Mouse (Mus musculus) testis, postnatal 10 days (tissue): ENCODE results near the gene Fam161b.

Experiments
- DNase-seq: peaks from one replicate; pipeline ENCODE4 v3.0.0; 2021; ENCODE audit warnings: low spot score

Gene Fam161b

GRCm38 (mm10) chr12:84361555-84362489 is at the start of gene Fam161b, which contains the start of gene Coq6:
Fam161b (minus strand) TSS chr12:84361833.
Coq6 (plus strand) TSS chr12:84361657.
- DNase-seq = peak; percentile 92

GRCm38 (mm10) chr12:84408819-84409507 is 47.3 kb upstream of the Fam161b start, which contains the start of the genes Entpd5 and Bbof1:
Entpd5 (minus strand) TSS chr12:84409029.
Bbof1 (plus strand) TSS chr12:84409071.
- peak; percentile 95 for DNase-seq

GRCm38 (mm10) chr12:84407874-84408818 is 46.5 kb upstream of the Fam161b start:
- DNase-seq = no peak

- DNase-seq = no peak
Observed at GRCm38 (mm10) chr12:84407259-84407658, 45.6 kb upstream of the Fam161b start.

GRCm38 (mm10) chr12:84404541-84404940 is 42.9 kb upstream of the Fam161b start:
- no peak for DNase-seq

GRCm38 (mm10) chr12:84402923-84403322 is 41.3 kb upstream of the Fam161b start:
- no peak for DNase-seq

GRCm38 (mm10) chr12:84400653-84401052 is 39.0 kb upstream of the Fam161b start:
- no peak for DNase-seq

- DNase-seq = no peak
Observed at GRCm38 (mm10) chr12:84400068-84400467, 38.4 kb upstream of the Fam161b start.

GRCm38 (mm10) chr12:84399663-84400062 is 38.0 kb upstream of the Fam161b start:
- no peak for DNase-seq

GRCm38 (mm10) chr12:84399135-84399534 is 37.5 kb upstream of the Fam161b start:
- DNase-seq = no peak

- DNase-seq = no peak
Observed at GRCm38 (mm10) chr12:84398629-84399028, 37.0 kb upstream of the Fam161b start.

- DNase-seq = no peak
Observed at GRCm38 (mm10) chr12:84397685-84398084, 36.1 kb upstream of the Fam161b start.

GRCm38 (mm10) chr12:84396947-84397679 is 35.5 kb upstream of the Fam161b start:
- no peak for DNase-seq

- DNase-seq = no peak
Observed at GRCm38 (mm10) chr12:84393847-84394246, 32.2 kb upstream of the Fam161b start.

- DNase-seq = no peak
Observed at GRCm38 (mm10) chr12:84392681-84393080, 31.0 kb upstream of the Fam161b start.

- no peak for DNase-seq
Observed at GRCm38 (mm10) chr12:84390336-84390735, 28.7 kb upstream of the Fam161b start.

- DNase-seq = no peak
Observed at GRCm38 (mm10) chr12:84388774-84389400, 27.3 kb upstream of the Fam161b start.

- no peak for DNase-seq
Observed at GRCm38 (mm10) chr12:84388097-84388496, 26.5 kb upstream of the Fam161b start.

GRCm38 (mm10) chr12:84385408-84385807 is 23.8 kb upstream of the Fam161b start:
- no peak for DNase-seq

GRCm38 (mm10) chr12:84384644-84385081 is 23.0 kb upstream of the Fam161b start:
- DNase-seq = no peak
